Mouse (Mus musculus) CH12.LX (cell line): ENCODE measurements around the gene Vkorc1l1. TPM values are rescaled to one million over a fixed set of nuclear protein-coding genes. Genes with fewer than 3 reads are reported as not detected.

Experiments used
- DNase-seq: peaks from one replicate; pipeline ENCODE4 v3.0.0-alpha.2; 2013; ENCODE audit errors: extremely low read depth
- H3K27ac ChIP-seq: 2 replicates; pipeline ENCODE4 v1.5.1; 2012; ENCODE audit warnings: low read depth, mild to moderate bottlenecking, control low read depth, moderate library complexity; ENCODE audit not compliant: insufficient read depth
- H3K27me3 ChIP-seq: replicated peaks from 2 replicates; pipeline ENCODE3; 2012; ENCODE audit warnings: inconsistent platforms
- H3K36me3 ChIP-seq, 2 experiments: replicated peaks in 1 of 2; 2 replicates each; pipeline versions ENCODE3 to v1.6.1; 2012; ENCODE audit warnings: inconsistent platforms in 1 of 2, low read length in 1 of 2, mild to moderate bottlenecking in 1 of 2, mixed read lengths in 1 of 2, moderate library complexity in 1 of 2; ENCODE audit not compliant: control insufficient read depth in 1 of 2, insufficient read depth in 1 of 2
- H3K4me1 ChIP-seq, 2 experiments: 2 replicates each; pipeline ENCODE4 v1.6.1; 2012; ENCODE audit warnings: inconsistent platforms in 1 of 2, moderate library complexity in 1 of 2; ENCODE audit not compliant: insufficient read depth in 2 of 2, control insufficient read depth in 1 of 2
- H3K4me2 ChIP-seq: 2 replicates; pipeline ENCODE4 v1.6.1; 2012; ENCODE audit warnings: low read depth, mild to moderate bottlenecking, control low read depth; ENCODE audit not compliant: poor library complexity, insufficient read depth, severe bottlenecking
- H3K4me3 ChIP-seq, 3 experiments: fragments of 150-350 bp in 1 of 3; sonication (generic) in 1 of 3; replicated peaks in 1 of 3; 2 replicates each; pipeline versions ENCODE3 to v1.5.1; 2011 to 2012; ENCODE audit warnings: low read depth in 2 of 3, low read length in 2 of 3, mild to moderate bottlenecking in 2 of 3, moderate library complexity in 2 of 3, control low read depth in 1 of 3, improper control_type of control experiment in 1 of 3, inconsistent platforms in 1 of 3, mixed read lengths in 1 of 3; ENCODE audit not compliant: poor library complexity in 1 of 3
- H3K79me2 ChIP-seq: replicated peaks from 2 replicates; pipeline ENCODE4 v1.6.1; 2012; ENCODE audit warnings: mild to moderate bottlenecking, moderate library complexity; ENCODE audit not compliant: control insufficient read depth, poor library complexity, insufficient read depth, severe bottlenecking; ENCODE audit errors: extremely low read depth
- H3K9ac ChIP-seq: 2 replicates; pipeline ENCODE4 v1.6.1; 2012; ENCODE audit warnings: low read depth, mild to moderate bottlenecking, control low read depth, moderate library complexity; ENCODE audit not compliant: insufficient read depth
- H3K9me3 ChIP-seq: replicated peaks from 2 replicates; pipeline ENCODE3; 2012; ENCODE audit warnings: low read length, inconsistent platforms, mixed read lengths
- CHD1 ChIP-seq: IDR thresholded peaks from 2 replicates; pipeline ENCODE4 v1.6.1; 2012; ENCODE audit warnings: low read depth, low read length, improper control_type of control experiment, inconsistent platforms
- CHD2 ChIP-seq: IDR thresholded peaks from 2 replicates; pipeline ENCODE4 v1.6.1; 2011; ENCODE audit warnings: low read length, improper control_type of control experiment
- CTCF ChIP-seq, 2 experiments: IDR thresholded peaks in 1 of 2; conservative IDR thresholded peaks in 1 of 2; 2 replicates each; pipeline ENCODE4 v1.5.1; 2011 to 2012; ENCODE audit warnings: low read depth in 2 of 2, low read length in 2 of 2, improper control_type of control experiment in 1 of 2, inconsistent platforms in 1 of 2, mild to moderate bottlenecking in 1 of 2, moderate library complexity in 1 of 2
- EP300 ChIP-seq: IDR thresholded peaks from 2 replicates; pipeline ENCODE4 v1.6.1; 2011; ENCODE audit warnings: low read length, improper control_type of control experiment
- ETS1 ChIP-seq: conservative IDR thresholded peaks from 2 replicates; pipeline ENCODE4 v1.6.1; 2012; ENCODE audit warnings: low read depth, mild to moderate bottlenecking, inconsistent platforms, low read length, improper control_type of control experiment, moderate library complexity
- IRF4 ChIP-seq: IDR thresholded peaks from 2 replicates; pipeline ENCODE4 v1.6.1; 2014; ENCODE audit warnings: low read depth, mild to moderate bottlenecking, inconsistent platforms, low read length, improper control_type of control experiment
- JUN ChIP-seq: IDR thresholded peaks from 2 replicates; pipeline ENCODE4 v1.6.1; 2011; ENCODE audit warnings: low read depth, mild to moderate bottlenecking, low read length, improper control_type of control experiment, moderate library complexity; ENCODE audit not compliant: insufficient read depth
- MAFK ChIP-seq: IDR thresholded peaks from 2 replicates; pipeline ENCODE4 v1.6.1; 2011; ENCODE audit warnings: low read length, improper control_type of control experiment; ENCODE audit not compliant: insufficient replicate concordance
- MAX ChIP-seq: IDR thresholded peaks from 2 replicates; pipeline ENCODE4 v1.6.1; 2011; ENCODE audit warnings: low read length, improper control_type of control experiment
- MAZ ChIP-seq: IDR thresholded peaks from 2 replicates; pipeline ENCODE4 v1.6.1; 2012; ENCODE audit warnings: low read depth, mild to moderate bottlenecking, inconsistent platforms, low read length, improper control_type of control experiment, moderate library complexity
- MXI1 ChIP-seq: IDR thresholded peaks from 2 replicates; pipeline ENCODE4 v1.6.1; 2011; ENCODE audit warnings: mild to moderate bottlenecking, low read depth, low read length, improper control_type of control experiment
- NELFE ChIP-seq: IDR thresholded peaks from 2 replicates; pipeline ENCODE4 v1.6.1; 2011; ENCODE audit warnings: low read depth, low read length, improper control_type of control experiment
- PAX5 ChIP-seq: IDR thresholded peaks from 2 replicates; pipeline ENCODE4 v1.6.1; 2012; ENCODE audit warnings: low read length, inconsistent platforms, mixed read lengths
- POLR2A ChIP-seq: IDR thresholded peaks from 2 replicates; pipeline ENCODE4 v1.6.1; 2011; ENCODE audit warnings: low read depth, mild to moderate bottlenecking, improper control_type of control experiment, low read length
- RAD21 ChIP-seq: IDR thresholded peaks from 2 replicates; pipeline ENCODE4 v1.6.1; 2011; ENCODE audit warnings: low read depth, mild to moderate bottlenecking, low read length, improper control_type of control experiment, moderate library complexity
- RCOR1 ChIP-seq: conservative IDR thresholded peaks from 2 replicates; pipeline ENCODE4 v1.6.1; 2012; ENCODE audit warnings: low read depth, mild to moderate bottlenecking, inconsistent platforms, low read length, improper control_type of control experiment
- TBP ChIP-seq: conservative IDR thresholded peaks from 2 replicates; pipeline ENCODE4 v1.6.1; 2011; ENCODE audit warnings: low read depth, low read length, improper control_type of control experiment
- TCF12 ChIP-seq: IDR thresholded peaks from 2 replicates; pipeline ENCODE4 v1.6.1; 2014; ENCODE audit warnings: low read depth, mild to moderate bottlenecking, inconsistent platforms, low read length, improper control_type of control experiment
- UBTF ChIP-seq: IDR thresholded peaks from 2 replicates; pipeline ENCODE4 v1.6.1; 2012; ENCODE audit warnings: low read depth, mild to moderate bottlenecking, inconsistent platforms, low read length, improper control_type of control experiment, moderate library complexity
- USF2 ChIP-seq: conservative IDR thresholded peaks from 2 replicates; pipeline ENCODE4 v1.6.1; 2011; ENCODE audit warnings: low read depth, low read length, improper control_type of control experiment
- ZKSCAN1 ChIP-seq: IDR thresholded peaks from 2 replicates; pipeline ENCODE4 v1.6.1; 2012; ENCODE audit warnings: low read depth, inconsistent platforms, low read length, improper control_type of control experiment, borderline replicate concordance
- ZNF384 ChIP-seq: IDR thresholded peaks from 2 replicates; pipeline ENCODE4 v1.6.1; 2012; ENCODE audit warnings: low read depth, low read length, improper control_type of control experiment, inconsistent platforms
- dilution Hi-C: fragments of 300-500 bp; cut with MboI; formaldehyde crosslinking; loops from 2 replicates; pipeline ENCODE4 v1.14.3; 2020; ENCODE audit warnings: low sequenced_read_pairs; ENCODE audit not compliant: extremely low pct_unique_long_range_greater_than_20kb, extremely low pct_ligation_motif_present
- in situ Hi-C: fragments of 300-500 bp; cut with MboI; formaldehyde crosslinking; loops from 3 replicates; pipeline ENCODE4 v1.14.3; 2019; ENCODE audit warnings: low sequenced_read_pairs, low pct_ligation_motif_present, low pct_unique_long_range_greater_than_20kb, mixed read lengths
- polyA plus RNA-seq: library from polyadenylated mRNA; unstranded; fragments of >175 nt; gene quantifications from 2 replicates; pipeline ENCODE4 v1.2.1, GENCODE M21; 2012; ENCODE audit warnings: low read depth; ENCODE audit not compliant: insufficient read length
- total RNA-seq, 2 experiments: library from RNA; depleted of rRNA; stranded (reverse); fragments of 300-350 nt in 1 of 2; fragments of >200 nt in 1 of 2; gene quantifications; 2 replicates each; pipeline ENCODE4 v1.2.3; 2012 to 2014

The Vkorc1l1 gene
- total and polyA plus RNA-seq, 3 experiments = 8.7 to 33.1 (median 31.4) TPM

DNA sequence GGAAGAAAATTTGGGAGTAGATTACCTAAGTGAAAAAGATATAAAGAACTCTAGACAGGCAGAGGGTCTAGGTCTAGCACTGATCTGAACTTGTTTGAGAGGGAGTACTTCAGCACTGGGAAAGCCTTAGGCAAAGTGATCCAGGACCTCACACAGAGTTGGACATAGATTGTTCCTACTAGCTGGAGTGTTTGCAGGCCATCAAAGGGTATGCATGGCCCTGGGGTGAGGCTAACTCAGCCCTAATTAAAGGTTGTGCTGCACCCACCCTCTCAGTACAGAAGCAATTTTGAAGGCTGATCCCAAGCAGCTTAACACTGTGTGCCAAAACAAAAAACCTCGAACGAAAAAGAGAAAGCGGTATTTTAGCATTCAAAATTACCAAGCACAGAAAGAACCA lies 24.7 kb downstream of the Vkorc1l1 start:
- H3K4me1 ChIP-seq = no peaks in the 10 kb centered on the region
- in situ Hi-C loops = no loop called here
- no peaks in the 10 kb centered on the region for H3K79me2 ChIP-seq
- no peak overlapping the region for H3K27ac ChIP-seq
- no peak overlapping the region for H3K4me2 ChIP-seq
- no peak overlapping the region for H3K4me3 ChIP-seq
- H3K9ac ChIP-seq = no peak overlapping the region
- DNase-seq = no peak
- peaks cover under 1 to 14% of the 10 kb centered on the region in 2 experiments for H3K36me3 ChIP-seq
- no peaks in the 10 kb centered on the region for H3K9me3 ChIP-seq
- dilution Hi-C loops = no loop called here
- H3K27me3 ChIP-seq = no peaks in the 10 kb centered on the region
- no peak for TF ChIP-seq CTCF (conservative IDR thresholded peaks at IDR 0.05 in 1 of 2, IDR thresholded peaks at IDR 0.05 in 1 of 2; ENCODE audit: low read depth in 2 of 2, low read length in 2 of 2)
- no peak for TF ChIP-seq MAZ
- no peak for TF ChIP-seq EP300
- TF ChIP-seq RCOR1 = no peak
- no peak for TF ChIP-seq ZKSCAN1
- no peak for TF ChIP-seq CHD1
- TF ChIP-seq NELFE = no peak
- TF ChIP-seq CHD2 = no peak

DNA sequence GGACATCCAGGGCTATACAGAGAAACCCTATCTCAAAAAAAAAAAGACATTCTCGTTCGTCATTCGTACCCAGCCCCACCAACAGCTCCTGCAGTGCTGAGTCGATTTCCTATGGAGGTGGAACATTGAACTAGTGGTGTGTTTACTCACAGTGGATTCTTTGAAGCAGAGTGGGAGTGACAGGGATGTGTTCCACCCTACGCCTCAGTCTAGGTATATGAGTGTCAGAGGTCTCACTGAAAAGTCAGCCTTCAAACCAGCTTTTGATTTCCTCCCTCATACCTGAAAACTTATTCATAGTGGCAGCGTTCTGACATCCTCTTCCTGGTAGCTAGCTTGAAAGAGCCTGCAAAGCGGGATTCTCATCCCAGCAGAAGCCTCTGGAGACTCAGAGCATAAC lies 26.6 kb downstream of the Vkorc1l1 start:
- H3K4me1 ChIP-seq = no peaks in the 10 kb centered on the region
- dilution Hi-C loops = no loop called here
- peaks cover 4 to 29% of the 10 kb centered on the region in 2 experiments for H3K36me3 ChIP-seq
- no peak overlapping the region for H3K27ac ChIP-seq
- no peak for DNase-seq
- no peaks in the 10 kb centered on the region for H3K9me3 ChIP-seq
- H3K27me3 ChIP-seq = no peaks in the 10 kb centered on the region
- in situ Hi-C loops = no loop called here
- H3K79me2 ChIP-seq = no peaks in the 10 kb centered on the region
- H3K4me2 ChIP-seq = no peak overlapping the region
- no peak overlapping the region for H3K9ac ChIP-seq
- TF ChIP-seq ZNF384 = no peak
- no peak for TF ChIP-seq EP300
- TF ChIP-seq MAX = no peak
- no peak for TF ChIP-seq ETS1
- no peak for TF ChIP-seq POLR2A
- no peak for TF ChIP-seq MXI1
- TF ChIP-seq ZKSCAN1 = no peak
- TF ChIP-seq JUN = no peak
- no peak for TF ChIP-seq PAX5
- TF ChIP-seq USF2 = no peak
- no peak for TF ChIP-seq MAFK
- TF ChIP-seq TBP = no peak
- no peak for TF ChIP-seq CTCF (conservative IDR thresholded peaks at IDR 0.05 in 1 of 2, IDR thresholded peaks at IDR 0.05 in 1 of 2; ENCODE audit: low read depth in 2 of 2, low read length in 2 of 2)
- no peak for TF ChIP-seq CHD2
- TF ChIP-seq UBTF = no peak
- no peak for TF ChIP-seq IRF4
- TF ChIP-seq MAZ = no peak
- TF ChIP-seq TCF12 = no peak
- no peak for TF ChIP-seq RAD21
- H3K4me3 ChIP-seq = no peak overlapping the region
